Mouse (Mus musculus): ENCODE measurements around the gene Atp2a2.
"Not testable (repeated sequence)": the region's sequence is repeated elsewhere in the genome, so short reads cannot be mapped to it uniquely, and the experiment has no call there.

The Atp2a2 gene

GRCm38 (mm10) chr5:122494449-122494848 is 7.6 kb downstream of the Atp2a2 start:
- no peak for DNase-seq (ENCODE audit: low read depth)

GRCm38 (mm10) chr5:122493035-122493434 is 9.0 kb downstream of the Atp2a2 start:
- DNase-seq (ENCODE audit: low read depth), result no peak

DNA sequence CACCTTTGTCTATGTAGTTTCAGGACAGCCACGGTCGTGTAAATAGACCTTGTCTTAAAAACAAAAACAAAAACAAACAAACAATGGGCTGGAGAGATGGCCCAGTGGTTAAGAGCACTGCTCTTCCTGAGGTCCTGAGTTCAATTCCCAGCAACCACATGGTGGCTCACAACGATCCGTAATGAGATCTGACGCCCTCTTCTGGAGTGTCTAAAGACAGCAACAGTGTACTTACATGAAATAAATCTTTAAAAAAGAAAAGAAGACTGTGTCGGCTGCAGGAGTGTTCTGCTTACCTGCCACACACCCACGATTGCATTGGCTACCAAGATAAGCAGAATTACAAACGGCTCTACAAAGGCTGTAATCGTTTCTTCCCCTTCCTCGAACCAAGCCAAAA is 10.6 kb downstream of the Atp2a2 start:
- no peak for DNase-seq (ENCODE audit: low read depth)

- no peak for DNase-seq (ENCODE audit: low read depth)
These were observed 11.9 kb downstream of the Atp2a2 start for GRCm38 (mm10) chr5:122490148-122490547.

- no peak for DNase-seq (ENCODE audit: low read depth)
These were observed 14.2 kb downstream of the Atp2a2 start for GRCm38 (mm10) chr5:122487825-122488224.

DNA sequence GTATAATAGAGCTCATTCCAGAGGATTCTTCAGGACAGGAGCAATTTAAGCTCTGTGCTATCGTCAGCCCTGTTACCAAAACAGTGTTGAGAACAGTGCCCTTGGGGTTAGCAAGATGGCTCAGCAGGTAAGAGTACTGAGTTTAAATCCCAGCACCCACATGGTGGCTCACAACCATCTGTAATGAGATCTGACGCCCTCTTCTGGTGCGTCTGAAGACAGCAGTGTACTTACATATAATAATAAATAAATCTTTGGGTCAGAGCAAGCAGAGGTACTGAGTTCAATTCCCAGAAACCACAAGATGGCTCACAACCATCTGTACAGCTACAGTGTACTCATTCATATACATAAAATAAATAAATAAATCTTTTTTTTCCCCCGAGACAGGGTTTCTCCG is 15.8 kb downstream of the Atp2a2 start:
- DNase-seq (ENCODE audit: low read depth), result not testable (repeated sequence)

- peak; percentile 74 for DNase-seq (ENCODE audit: low read depth)
These were observed 19.2 kb downstream of the Atp2a2 start for GRCm38 (mm10) chr5:122482733-122483391.

GRCm38 (mm10) chr5:122481844-122482243 is 20.2 kb downstream of the Atp2a2 start:
- DNase-seq (ENCODE audit: low read depth), result peak; percentile 35

- DNase-seq (ENCODE audit: low read depth), result no peak
These were observed 22.9 kb downstream of the Atp2a2 start for GRCm38 (mm10) chr5:122479131-122479530.

DNA sequence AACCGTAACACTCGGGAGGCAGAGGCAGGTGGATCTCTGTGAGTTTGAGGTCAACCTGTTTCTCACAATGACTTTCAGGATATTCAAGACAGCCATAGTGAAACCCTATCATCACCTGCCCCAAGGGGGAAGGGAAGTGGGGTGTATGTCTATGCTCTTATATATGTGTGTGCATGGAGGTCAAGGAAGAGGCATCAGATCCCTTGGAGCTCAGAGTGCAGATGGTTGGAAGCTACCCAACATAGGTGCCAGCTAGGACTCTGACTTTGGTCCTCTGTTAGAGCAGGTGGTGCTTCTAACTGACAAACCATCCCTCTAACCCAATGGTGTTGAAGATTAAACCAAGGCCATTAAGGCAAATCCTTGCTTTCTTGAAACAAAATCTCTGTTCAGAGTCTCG is 24.5 kb downstream of the Atp2a2 start:
- DNase-seq (ENCODE audit: low read depth), result no peak

DNA sequence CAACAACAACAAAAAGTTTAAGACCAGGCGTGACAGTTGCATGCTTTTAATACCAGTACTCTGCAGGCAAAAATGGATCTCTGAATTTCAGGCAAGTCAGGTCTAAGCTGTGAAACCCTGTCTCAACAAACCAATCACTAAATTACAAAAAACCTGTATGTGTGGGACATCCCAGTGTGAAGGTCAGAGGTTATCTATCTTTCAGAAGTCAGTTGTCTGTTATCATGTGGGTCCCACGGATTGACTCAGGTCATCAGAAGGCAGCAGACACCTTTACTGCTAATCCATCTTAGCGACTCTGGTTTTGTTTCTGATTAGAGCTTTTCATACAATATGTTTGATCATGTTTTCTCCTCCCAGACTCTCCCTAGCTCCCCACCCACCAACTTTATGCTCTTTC is 25.9 kb downstream of the Atp2a2 start:
- DNase-seq (ENCODE audit: low read depth), result no peak

DNA sequence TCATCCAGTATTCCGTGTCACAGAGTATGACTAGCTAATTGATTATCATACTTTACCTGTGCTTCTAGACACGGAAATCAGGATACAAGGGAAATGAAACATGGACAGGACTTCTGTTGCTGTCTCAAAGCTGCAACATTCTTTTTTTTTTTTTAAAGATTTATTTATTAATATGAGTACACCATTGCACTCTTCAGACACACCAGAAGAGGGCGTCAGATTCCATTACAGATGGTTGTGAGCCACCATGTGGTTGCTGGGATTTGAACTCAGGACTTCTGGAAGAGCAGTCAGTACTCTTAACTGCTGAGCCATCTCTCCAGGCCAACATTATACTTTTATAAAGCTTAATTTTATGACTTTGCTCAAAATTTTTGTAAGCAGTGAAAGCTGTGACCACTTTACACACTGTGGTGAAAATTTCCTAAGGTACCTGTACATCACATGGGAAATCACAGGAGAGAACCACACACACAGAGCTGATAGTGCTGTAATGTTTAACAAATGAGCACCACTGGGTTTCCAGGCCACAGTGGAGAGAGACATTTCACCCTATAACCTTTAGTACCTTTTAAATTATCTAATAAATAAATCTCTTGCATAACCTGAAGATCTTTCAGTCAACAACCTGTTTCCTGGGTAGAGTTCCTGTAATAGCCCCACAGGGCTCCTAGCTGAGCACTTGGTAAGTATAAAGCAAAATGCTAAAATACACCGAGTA is 27.2 kb downstream of the Atp2a2 start:
- no peak for DNase-seq (ENCODE audit: low read depth)

DNA sequence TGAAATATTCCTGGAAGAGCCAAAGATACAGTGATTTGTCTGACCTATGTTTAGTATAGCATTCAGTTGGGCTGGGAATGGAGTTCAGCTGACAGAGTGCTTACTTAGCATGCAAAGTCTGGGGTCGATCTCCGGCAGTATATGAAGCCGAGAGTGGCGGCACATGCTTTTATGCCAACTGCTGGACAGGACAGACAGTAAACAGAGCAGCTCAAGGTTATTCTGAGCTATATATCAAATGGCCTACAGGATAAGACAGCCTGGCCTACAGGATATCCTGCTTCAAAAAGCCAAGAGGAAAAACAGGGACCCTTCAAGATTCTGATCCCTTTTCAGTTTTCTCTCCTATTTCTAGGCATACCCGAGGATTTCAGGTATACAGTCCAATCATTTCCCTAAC is 30.4 kb downstream of the Atp2a2 start:
- DNase-seq (ENCODE audit: low read depth), result no peak

DNA sequence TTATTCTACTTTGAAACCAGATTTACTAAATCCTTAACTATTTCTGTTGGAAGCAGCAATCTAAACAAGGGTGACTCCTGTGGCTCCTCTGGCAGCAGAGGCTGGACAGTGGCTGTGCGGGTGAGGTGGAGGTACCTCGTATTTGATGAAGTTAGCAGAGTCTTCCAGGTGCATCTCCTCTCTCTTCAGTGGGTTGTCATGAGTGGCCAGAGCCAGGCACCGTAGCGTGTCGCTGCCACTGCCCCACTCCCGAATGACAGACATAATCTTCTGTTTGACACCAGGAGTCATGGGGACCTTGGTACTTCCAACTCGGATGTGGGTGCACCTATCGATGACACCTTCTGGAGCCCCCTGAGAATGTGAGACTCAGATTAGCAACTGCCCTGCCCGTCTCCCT is 40.6 kb downstream of the Atp2a2 start:
- DNase-seq (ENCODE audit: low read depth), result no peak

DNA sequence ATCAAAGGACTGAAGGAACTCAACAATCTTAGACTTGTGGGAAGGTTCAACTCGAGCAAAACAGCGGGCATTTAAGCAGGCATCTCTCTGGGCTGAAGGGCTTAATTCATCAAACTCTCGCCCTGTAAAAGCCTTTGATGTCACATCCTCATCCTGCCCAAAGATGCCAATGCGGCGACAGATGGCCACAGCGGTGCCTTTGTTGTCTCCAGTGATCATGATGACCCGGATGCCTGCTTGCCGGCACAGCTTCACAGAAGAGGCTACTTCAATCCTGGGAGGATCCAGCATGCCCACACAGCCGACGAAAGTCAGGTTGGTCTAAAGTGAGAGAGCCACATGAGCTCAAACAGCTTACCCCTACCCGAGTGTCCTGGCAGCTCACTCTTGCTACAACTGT is 41.4 kb downstream of the Atp2a2 start:
- DNase-seq (ENCODE audit: low read depth), result no peak

- no peak for DNase-seq (ENCODE audit: low read depth)
These were observed 42.7 kb downstream of the Atp2a2 start for GRCm38 (mm10) chr5:122459335-122459734.

- DNase-seq (ENCODE audit: low read depth), result peak; percentile 36
These were observed 44.0 kb downstream of the Atp2a2 start for GRCm38 (mm10) chr5:122458066-122458465.

GRCm38 (mm10) chr5:122457054-122457453 is 45.0 kb downstream of the Atp2a2 start:
- DNase-seq (ENCODE audit: low read depth), result not testable (repeated sequence)

DNA sequence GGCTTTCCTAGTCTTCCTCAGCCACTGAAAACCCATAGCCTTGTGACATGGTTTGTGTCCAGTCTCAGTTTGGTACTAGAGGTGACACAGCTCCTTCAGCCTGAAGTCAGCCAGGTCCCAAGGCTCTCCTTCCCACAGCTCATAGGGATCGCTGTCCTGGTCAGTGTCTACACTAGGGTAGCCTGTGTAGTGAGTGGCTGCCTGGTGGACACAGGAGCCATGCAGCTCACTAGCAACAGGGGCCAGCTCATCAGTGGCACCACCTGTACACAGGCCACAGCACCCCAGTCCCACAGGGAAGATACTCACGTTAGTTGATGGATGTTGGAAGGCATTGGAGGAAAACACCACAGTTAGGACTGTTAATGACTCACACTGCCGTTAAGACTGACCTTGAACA is 46.4 kb downstream of the Atp2a2 start:
- DNase-seq (ENCODE audit: low read depth), result peak; percentile 45

GRCm38 (mm10) chr5:122454883-122455282 is 47.1 kb downstream of the Atp2a2 start:
- no peak for DNase-seq (ENCODE audit: low read depth)

DNA sequence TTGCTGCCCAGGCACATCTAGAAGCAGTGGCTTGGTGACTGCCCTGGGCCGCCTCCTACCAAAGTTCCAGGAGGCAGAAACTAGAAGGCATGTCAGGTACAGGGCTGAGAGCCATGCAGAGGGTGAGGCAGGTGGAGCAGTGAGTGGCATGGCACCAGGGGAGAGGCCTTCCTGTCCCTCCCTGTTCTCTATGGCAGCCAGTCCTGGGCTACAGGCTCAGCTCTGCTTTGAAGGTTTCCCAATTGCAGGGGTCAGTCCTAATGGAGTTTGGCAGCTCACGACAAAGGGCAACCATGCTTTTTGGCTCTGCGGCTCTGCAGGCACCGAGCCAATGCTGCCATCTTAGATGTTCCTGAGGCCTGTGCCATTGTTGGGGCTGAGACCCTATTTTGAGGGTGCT is 47.6 kb downstream of the Atp2a2 start:
- no peak for DNase-seq (ENCODE audit: low read depth)

- DNase-seq (ENCODE audit: low read depth), result no peak
These were observed 48.8 kb downstream of the Atp2a2 start for GRCm38 (mm10) chr5:122453188-122453587.

DNA sequence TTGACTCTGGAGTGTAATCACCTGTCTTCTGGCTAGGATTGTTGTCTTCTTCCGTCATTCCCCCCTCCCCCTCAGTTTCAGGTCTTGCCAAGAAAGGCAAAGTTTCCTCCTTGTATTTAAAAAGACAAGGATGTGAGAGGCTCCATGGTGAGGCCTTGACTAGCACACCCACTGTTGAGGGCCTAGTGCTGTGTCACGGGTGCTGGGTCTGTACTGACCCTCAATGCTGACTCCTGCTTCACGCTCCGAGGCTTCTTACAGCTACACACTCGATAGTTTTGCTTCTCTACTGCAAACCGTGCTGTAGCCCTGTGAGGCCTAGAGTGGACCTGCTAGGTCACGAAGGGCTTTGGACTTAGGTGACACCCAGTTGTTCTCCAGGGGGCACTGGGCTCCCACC is 49.8 kb downstream of the Atp2a2 start:
- no peak for DNase-seq (ENCODE audit: low read depth)

- no peak for DNase-seq (ENCODE audit: low read depth)
These were observed 50.7 kb downstream of the Atp2a2 start for GRCm38 (mm10) chr5:122451324-122451723.

Measured in 416B (cell line).